Mouse (Mus musculus) liver, embryonic 13.5 days (tissue): ENCODE results near the gene Zfp867. TPM values are rescaled to one million over a fixed set of nuclear protein-coding genes. Genes with fewer than 3 reads are reported as not detected.

Experiments
- ATAC-seq: fragments of 200-750 bp; cut with Nextera tagmentation; 2 replicates; pipeline ENCODE4 v1.8.0; 2017; ENCODE audit warnings: low read depth, mild to moderate bottlenecking, moderate number of reproducible peaks, moderate library complexity
- DNase-seq: peaks from one replicate; pipeline ENCODE4 v3.0.0; 2022
- H3K27ac ChIP-seq: fragments of 300-500 bp; sonication (generic); 2 replicates; pipeline ENCODE4 v1.5.1; 2015; ENCODE audit warnings: moderate library complexity, mild to moderate bottlenecking, inconsistent platforms
- H3K27me3 ChIP-seq: fragments of 300-500 bp; sonication (generic); 2 replicates; pipeline ENCODE4 v1.6.1; 2015; ENCODE audit warnings: mild to moderate bottlenecking, inconsistent platforms
- H3K36me3 ChIP-seq: fragments of 300-500 bp; sonication (generic); 2 replicates; pipeline ENCODE4 v1.6.1; 2015; ENCODE audit warnings: mild to moderate bottlenecking, inconsistent platforms
- H3K4me1 ChIP-seq: fragments of 300-500 bp; sonication (generic); replicated peaks from 2 replicates; pipeline ENCODE4 v1.6.1; 2015; ENCODE audit warnings: inconsistent platforms
- H3K4me2 ChIP-seq: fragments of 300-500 bp; sonication (generic); 2 replicates; pipeline ENCODE4 v1.6.1; 2015; ENCODE audit warnings: inconsistent platforms, mild to moderate bottlenecking, moderate library complexity
- H3K4me3 ChIP-seq: fragments of 300-500 bp; sonication (generic); replicated peaks from 2 replicates; pipeline ENCODE4 v1.5.1; 2015; ENCODE audit warnings: mild to moderate bottlenecking, inconsistent platforms
- H3K9ac ChIP-seq: fragments of 300-500 bp; sonication (generic); 2 replicates; pipeline ENCODE4 v1.6.1; 2015; ENCODE audit warnings: mild to moderate bottlenecking, inconsistent platforms
- H3K9me3 ChIP-seq: fragments of 300-500 bp; sonication (generic); replicated peaks from 2 replicates; pipeline ENCODE4 v1.6.1; 2016; ENCODE audit warnings: inconsistent platforms
- WGBS: fragments of 180-500 bp; shearing (Covaris S2); methylation state at CpG from one replicate; pipeline ENCODE4 v1.1.7; 2015; ENCODE audit not compliant: insufficient replicate concordance; 5-methylcytosine and 5-hydroxymethylcytosine counted together
- polyA plus RNA-seq: library from polyadenylated mRNA; unstranded; fragments of >200 nt; fragmentation: Nextera tagmentation; extraction: Ambion mirVana; gene quantifications from 2 replicates; pipeline ENCODE4 v1.2.1, GENCODE M21; 2015

Zfp867 gene
- polyA plus RNA-seq, 1 experiment from 2014 or later, result 1.1 TPM

GRCm38 (mm10) chr11:59505351-59505838, 33.1 kb upstream of the Zfp867 start:
- DNase-seq (peak; percentile 57), ATAC-seq (peak; percentile 58)

GRCm38 (mm10) chr11:59501978-59502700, 29.9 kb upstream of the Zfp867 start:
- 48% methylated on average over 5 of the region's 5 CpGs for WGBS
- Histone ChIP-seq H3K27ac (no peak overlapping the region), H3K4me3 (no peak overlapping the region), H3K36me3 (peaks cover 71% of the 10 kb centered on the region), H3K4me1 (peaks cover 19% of the 10 kb centered on the region), H3K9ac (no peak overlapping the region), H3K27me3 (peaks cover 17% of the 10 kb centered on the region), H3K9me3 (no peaks in the 10 kb centered on the region; the same call in 1 of the 2 replicates), H3K4me2 (no peak overlapping the region)
- no peak for ATAC-seq
- DNase-seq, result no peak

More at GRCm38 (mm10) chr11:59505351-59505838, 33.1 kb upstream of the Zfp867 start:
- WGBS, result under 1% methylated on average over 21 of the region's 21 CpGs
- Histone ChIP-seq H3K27ac (peak overlapping the region; percentile 59), H3K27me3 (peaks cover 20% of the 10 kb centered on the region), H3K36me3 (peaks cover 39% of the 10 kb centered on the region), H3K4me1 (peaks cover 21% of the 10 kb centered on the region), H3K9me3 (no peaks in the 10 kb centered on the region), H3K4me2 (peak overlapping the region; percentile 86), H3K9ac (peak overlapping the region; percentile 78), H3K4me3 (peak overlapping the region; percentile 68)

- no peaks in the 10 kb centered on the region for H3K27me3 ChIP-seq
- H3K9me3 ChIP-seq, result no peaks in the 10 kb centered on the region; the same call in 1 of the 2 replicates
- H3K9ac ChIP-seq, result no peak overlapping the region
- no peak overlapping the region for H3K27ac ChIP-seq
- no peak overlapping the region for H3K4me2 ChIP-seq
- H3K4me1 ChIP-seq, result no peaks in the 10 kb centered on the region
- ATAC-seq (no peak), DNase-seq (no peak)
- WGBS, result 75% methylated on average over 7 of the region's 7 CpGs
- no peak overlapping the region for H3K4me3 ChIP-seq
- H3K36me3 ChIP-seq, result peaks cover 89% of the 10 kb centered on the region
Measured at GRCm38 (mm10) chr11:59497747-59498146, 25.5 kb upstream of the Zfp867 start.

GRCm38 (mm10) chr11:59496672-59497310, 24.5 kb upstream of the Zfp867 start:
- no peaks in the 10 kb centered on the region for H3K4me1 ChIP-seq
- peaks cover 87% of the 10 kb centered on the region for H3K36me3 ChIP-seq
- no peak for DNase-seq
- H3K4me2 ChIP-seq, result no peak overlapping the region
- no peak for ATAC-seq
- no peak overlapping the region for H3K9ac ChIP-seq
- H3K9me3 ChIP-seq, result no peaks in the 10 kb centered on the region; the same call in 1 of the 2 replicates
- no peak overlapping the region for H3K27ac ChIP-seq
- no peak overlapping the region for H3K4me3 ChIP-seq
- no peaks in the 10 kb centered on the region for H3K27me3 ChIP-seq
- 53% methylated on average over 6 of the region's 6 CpGs for WGBS

GRCm38 (mm10) chr11:59486222-59486621, 13.9 kb upstream of the Zfp867 start:
- H3K4me2 ChIP-seq, result no peak overlapping the region
- no peak overlapping the region for H3K4me3 ChIP-seq
- no peaks in the 10 kb centered on the region for H3K9me3 ChIP-seq
- ATAC-seq, result no peak
- DNase-seq, result no peak
- 73% methylated on average over 8 of the region's 8 CpGs for WGBS
- H3K4me1 ChIP-seq, result no peaks in the 10 kb centered on the region
- no peak overlapping the region for H3K9ac ChIP-seq
- no peak overlapping the region for H3K27ac ChIP-seq
- H3K27me3 ChIP-seq, result no peaks in the 10 kb centered on the region
- peaks cover 42% of the 10 kb centered on the region for H3K36me3 ChIP-seq

GRCm38 (mm10) chr11:59485641-59486040, 13.4 kb upstream of the Zfp867 start:
- H3K9ac ChIP-seq, result no peak overlapping the region
- H3K27ac ChIP-seq, result no peak overlapping the region
- no peaks in the 10 kb centered on the region for H3K27me3 ChIP-seq
- ATAC-seq (no peak), DNase-seq (no peak)
- no peaks in the 10 kb centered on the region for H3K9me3 ChIP-seq
- H3K4me3 ChIP-seq, result no peak overlapping the region
- H3K4me1 ChIP-seq, result no peaks in the 10 kb centered on the region
- H3K36me3 ChIP-seq, result peaks cover 36% of the 10 kb centered on the region
- no peak overlapping the region for H3K4me2 ChIP-seq
- WGBS, result 59% methylated on average over 2 of the region's 2 CpGs

GRCm38 (mm10) chr11:59483212-59483611, 10.9 kb upstream of the Zfp867 start:
- Histone ChIP-seq H3K4me1 (no peaks in the 10 kb centered on the region), H3K4me2 (no peak overlapping the region), H3K36me3 (peaks cover 23% of the 10 kb centered on the region), H3K27me3 (no peaks in the 10 kb centered on the region), H3K27ac (no peak overlapping the region), H3K9ac (no peak overlapping the region), H3K4me3 (no peak overlapping the region), H3K9me3 (no peaks in the 10 kb centered on the region)
- 5% methylated on average over 2 of the region's 2 CpGs for WGBS
- DNase-seq (no peak), ATAC-seq (no peak)

GRCm38 (mm10) chr11:59477240-59477639, 5.0 kb upstream of the Zfp867 start:
- WGBS, result 57% methylated on average over 6 of the region's 6 CpGs
- Histone ChIP-seq H3K36me3 (no peaks in the 10 kb centered on the region), H3K9ac (no peak overlapping the region), H3K4me3 (no peak overlapping the region), H3K27ac (no peak overlapping the region), H3K27me3 (peaks cover 18% of the 10 kb centered on the region; the same call in 1 of the 2 replicates), H3K4me1 (peaks cover 3% of the 10 kb centered on the region; the same call in 1 of the 2 replicates), H3K9me3 (no peaks in the 10 kb centered on the region), H3K4me2 (no peak overlapping the region)
- ATAC-seq (no peak), DNase-seq (no peak)

- Histone ChIP-seq H3K9me3 (no peaks in the 10 kb centered on the region), H3K27ac (peak overlapping the region; percentile 47; the same call in 1 of the 2 replicates), H3K27me3 (peaks cover 18% of the 10 kb centered on the region; the same call in 1 of the 2 replicates), H3K4me3 (peak overlapping the region; percentile 70), H3K4me2 (peak overlapping the region; percentile 94), H3K36me3 (no peaks in the 10 kb centered on the region), H3K9ac (peak overlapping the region; percentile 81), H3K4me1 (peaks cover 12% of the 10 kb centered on the region)
- peak; percentile 9 for DNase-seq
- ATAC-seq, result peak; percentile 64
- WGBS, result 8% methylated on average over 37 of the region's 37 CpGs
Measured at GRCm38 (mm10) chr11:59471413-59472325, 605 bp downstream of the Zfp867 start.

GRCm38 (mm10) chr11:59460459-59460858, 11.8 kb downstream of the Zfp867 start:
- H3K4me3 ChIP-seq, result no peak overlapping the region
- H3K27ac ChIP-seq, result no peak overlapping the region
- H3K4me1 ChIP-seq, result no peaks in the 10 kb centered on the region
- peaks cover 10% of the 10 kb centered on the region for H3K9me3 ChIP-seq
- DNase-seq (no peak), ATAC-seq (no peak)
- H3K4me2 ChIP-seq, result no peak overlapping the region
- whole genome bisulfite sequencing, result 87% methylated on average over 2 of the region's 2 CpGs
- H3K36me3 ChIP-seq, result peaks cover 49% of the 10 kb centered on the region
- H3K27me3 ChIP-seq, result no peaks in the 10 kb centered on the region
- H3K9ac ChIP-seq, result no peak overlapping the region

GRCm38 (mm10) chr11:59458973-59459372, 13.3 kb downstream of the Zfp867 start:
- H3K4me2 ChIP-seq, result no peak overlapping the region
- no peaks in the 10 kb centered on the region for H3K4me1 ChIP-seq
- H3K36me3 ChIP-seq, result peaks cover 56% of the 10 kb centered on the region
- ATAC-seq (no peak), DNase-seq (no peak)
- H3K27me3 ChIP-seq, result no peaks in the 10 kb centered on the region
- H3K27ac ChIP-seq, result no peak overlapping the region
- 56% methylated on average over 5 of the region's 5 CpGs for WGBS
- peaks cover 10% of the 10 kb centered on the region for H3K9me3 ChIP-seq
- no peak overlapping the region for H3K9ac ChIP-seq
- no peak overlapping the region for H3K4me3 ChIP-seq
